Mouse (Mus musculus): ENCODE data around the gene Ankrd11.
A peak's percentile ranks its signal among the peaks of the same experiment; 100 is the strongest.
"Not testable (repeated sequence)": the region's sequence is repeated elsewhere in the genome, so short reads cannot be mapped to it uniquely, and the experiment has no call there.

Ankrd11 gene

DNA sequence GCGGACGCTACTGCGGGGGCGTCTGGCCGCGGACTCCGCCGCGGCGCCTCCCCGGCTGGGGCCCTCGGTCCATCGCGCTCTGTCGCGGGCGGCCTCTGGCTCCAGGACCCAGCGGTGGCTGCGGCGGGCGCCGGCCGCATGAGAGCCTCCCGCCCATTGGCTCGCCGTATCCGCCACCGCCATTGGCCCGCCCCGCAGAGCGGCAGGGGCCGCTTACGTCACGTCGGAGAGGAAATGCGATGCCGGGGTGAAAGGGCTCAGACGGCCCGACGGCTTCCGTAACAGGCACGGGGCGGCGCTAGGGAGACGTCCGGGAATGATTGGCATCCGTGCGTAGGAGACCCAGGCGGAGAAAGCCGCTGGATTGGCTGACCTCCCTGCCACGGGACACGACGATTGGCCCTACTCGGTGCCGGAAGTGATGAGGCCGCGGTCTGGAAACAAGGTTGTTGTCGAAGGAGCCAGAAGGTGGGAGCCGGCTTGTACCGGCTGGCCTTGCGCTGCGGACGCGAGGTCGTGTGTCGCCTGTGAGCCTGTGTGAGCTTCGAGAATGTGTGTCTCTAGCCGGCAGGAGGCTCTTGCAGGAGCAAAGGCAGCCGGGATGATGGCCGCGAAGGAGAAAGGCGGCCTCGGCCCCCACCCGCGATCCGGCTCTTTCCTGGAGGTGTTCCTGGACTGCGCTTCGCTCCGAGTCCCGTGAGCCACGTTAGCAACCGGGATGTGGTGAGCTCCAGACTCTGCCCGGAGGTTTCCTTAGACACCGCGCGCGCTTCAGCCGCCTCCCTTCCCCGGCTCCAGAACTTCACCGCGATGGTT, at the start of gene Ankrd11:
TSS of gene Ankrd11 (minus strand) at position 120 of the 816 bp plus-strand sequence.
- peak; percentile 97 for DNase-seq

DNA sequence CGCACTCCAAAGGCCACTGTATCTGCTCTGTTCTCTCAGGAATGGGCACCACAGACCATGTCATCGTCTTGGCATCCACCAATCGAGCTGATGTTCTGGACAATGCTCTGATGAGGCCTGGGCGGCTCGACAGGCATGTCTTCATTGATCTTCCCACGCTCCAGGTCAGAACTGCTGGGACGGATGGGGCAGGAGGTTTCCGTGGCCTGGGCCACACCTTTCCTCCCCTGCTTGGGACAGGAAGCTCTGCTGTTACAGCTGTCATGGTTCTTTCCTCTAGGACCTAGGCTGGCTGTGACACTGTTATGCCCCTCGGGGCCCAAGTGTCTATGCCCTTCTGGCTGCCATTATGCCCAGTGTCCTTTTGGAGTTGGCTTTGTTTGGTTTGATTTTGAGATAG, 45.2 kb upstream of the Ankrd11 start:
- DNase-seq, result no peak

DNA sequence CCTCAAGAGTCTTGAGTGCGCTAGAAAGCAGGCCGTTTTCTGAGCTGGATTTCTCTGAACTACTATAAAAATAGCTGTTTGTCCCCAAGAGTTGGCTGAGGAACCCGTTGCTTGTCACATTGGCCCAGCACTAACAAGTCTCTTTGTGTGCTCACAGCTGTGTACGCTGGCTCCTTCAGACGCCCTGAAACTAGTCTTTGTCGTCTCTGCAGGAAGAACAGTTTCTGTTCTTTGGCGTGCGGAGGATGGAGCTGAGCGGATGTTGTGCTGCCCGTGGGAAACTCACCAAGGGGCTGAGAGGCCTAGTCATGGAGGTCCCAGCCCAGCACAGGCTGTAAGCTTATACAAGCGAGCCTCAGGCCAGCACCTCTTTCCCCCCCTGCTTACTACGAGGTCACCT, 41.5 kb upstream of the Ankrd11 start:
- DNase-seq, result no peak

DNA sequence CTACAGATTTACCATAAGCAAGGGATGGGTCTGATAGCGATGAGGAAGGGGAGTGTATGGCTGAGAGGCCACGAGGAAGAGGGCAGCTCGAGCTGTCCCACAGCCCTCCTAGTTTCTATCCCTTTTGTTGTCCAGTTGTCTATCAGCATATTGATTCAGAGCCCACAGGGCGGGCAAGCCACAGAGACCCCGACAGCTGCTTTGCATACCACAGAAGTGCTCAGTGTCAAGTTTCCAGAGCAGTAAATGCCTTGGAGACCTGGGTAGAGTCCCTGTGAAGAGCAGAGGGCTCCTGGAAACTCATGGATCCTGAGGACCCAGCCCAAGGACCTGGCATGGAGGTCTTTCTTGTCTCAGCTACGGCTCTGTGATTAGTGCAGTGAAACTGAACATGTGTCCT, 40.9 kb upstream of the Ankrd11 start:
- DNase-seq, result no peak

DNA sequence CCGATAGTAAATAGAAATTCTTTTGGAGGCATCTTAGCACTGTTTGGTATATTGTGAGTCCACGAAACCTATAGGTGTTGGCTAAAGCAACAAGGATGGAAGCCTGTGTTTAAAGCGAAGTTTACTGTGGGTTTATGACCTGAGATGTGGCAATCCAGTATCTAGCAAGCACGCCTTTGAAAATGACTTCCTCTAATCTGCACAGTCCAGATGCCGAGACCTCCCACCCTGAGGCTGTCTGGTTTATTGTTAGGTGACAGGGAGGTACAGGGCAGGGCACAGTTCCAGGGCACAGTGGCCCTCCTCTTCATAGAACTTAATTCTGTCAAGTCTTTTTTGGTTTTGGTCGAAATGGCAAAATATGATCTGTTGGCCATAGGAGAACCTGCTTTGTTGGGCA, 35.1 kb upstream of the Ankrd11 start:
- no peak for DNase-seq

DNA sequence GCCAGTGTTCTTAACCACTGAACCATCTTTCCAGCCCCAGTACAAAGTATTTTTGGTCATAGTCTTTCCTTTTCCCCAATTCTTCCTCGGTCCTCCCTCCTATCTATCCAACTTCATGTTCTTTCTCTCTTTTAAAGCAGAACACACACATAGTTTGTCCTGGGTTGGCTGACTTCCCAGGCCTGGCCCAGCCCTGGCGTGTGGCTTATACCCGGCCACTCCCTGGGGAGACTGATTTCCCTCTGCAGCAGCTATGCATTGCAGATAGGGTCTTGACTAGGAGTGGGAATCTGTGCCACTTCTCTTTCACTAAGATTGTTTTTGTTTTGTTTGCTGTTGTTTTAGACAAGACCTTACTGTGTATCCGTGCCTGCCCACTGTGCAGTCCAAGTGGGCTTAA, 29.1 kb upstream of the Ankrd11 start:
- no peak for DNase-seq

DNA sequence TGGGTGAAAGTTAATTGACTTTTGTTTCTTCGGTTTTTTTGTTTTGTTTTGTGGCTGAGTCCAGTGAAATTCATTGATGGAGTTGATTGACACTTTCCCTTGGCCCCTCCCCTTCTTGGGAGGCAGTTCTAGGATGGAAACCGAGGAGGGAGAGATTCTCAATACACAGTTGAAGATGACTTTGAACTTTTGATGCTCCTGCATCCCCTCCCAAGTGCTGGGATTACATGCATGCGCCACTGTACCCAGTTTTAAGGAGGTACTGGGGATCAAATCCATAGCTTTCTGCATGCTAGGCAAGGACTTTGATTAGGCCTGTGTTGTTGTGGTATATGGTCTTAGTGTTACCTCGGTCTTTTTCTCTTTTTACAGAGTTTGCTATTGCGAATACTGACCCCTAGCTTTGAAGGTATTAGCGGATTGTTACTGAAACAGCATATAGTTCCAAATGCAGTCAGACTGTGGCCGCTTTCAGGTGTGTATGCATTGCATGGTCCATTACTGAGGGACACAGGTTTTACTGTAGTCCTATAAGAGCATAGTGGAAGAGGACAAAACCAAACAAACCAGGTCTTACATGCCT, 24.1 kb upstream of the Ankrd11 start:
- no peak for DNase-seq

DNA sequence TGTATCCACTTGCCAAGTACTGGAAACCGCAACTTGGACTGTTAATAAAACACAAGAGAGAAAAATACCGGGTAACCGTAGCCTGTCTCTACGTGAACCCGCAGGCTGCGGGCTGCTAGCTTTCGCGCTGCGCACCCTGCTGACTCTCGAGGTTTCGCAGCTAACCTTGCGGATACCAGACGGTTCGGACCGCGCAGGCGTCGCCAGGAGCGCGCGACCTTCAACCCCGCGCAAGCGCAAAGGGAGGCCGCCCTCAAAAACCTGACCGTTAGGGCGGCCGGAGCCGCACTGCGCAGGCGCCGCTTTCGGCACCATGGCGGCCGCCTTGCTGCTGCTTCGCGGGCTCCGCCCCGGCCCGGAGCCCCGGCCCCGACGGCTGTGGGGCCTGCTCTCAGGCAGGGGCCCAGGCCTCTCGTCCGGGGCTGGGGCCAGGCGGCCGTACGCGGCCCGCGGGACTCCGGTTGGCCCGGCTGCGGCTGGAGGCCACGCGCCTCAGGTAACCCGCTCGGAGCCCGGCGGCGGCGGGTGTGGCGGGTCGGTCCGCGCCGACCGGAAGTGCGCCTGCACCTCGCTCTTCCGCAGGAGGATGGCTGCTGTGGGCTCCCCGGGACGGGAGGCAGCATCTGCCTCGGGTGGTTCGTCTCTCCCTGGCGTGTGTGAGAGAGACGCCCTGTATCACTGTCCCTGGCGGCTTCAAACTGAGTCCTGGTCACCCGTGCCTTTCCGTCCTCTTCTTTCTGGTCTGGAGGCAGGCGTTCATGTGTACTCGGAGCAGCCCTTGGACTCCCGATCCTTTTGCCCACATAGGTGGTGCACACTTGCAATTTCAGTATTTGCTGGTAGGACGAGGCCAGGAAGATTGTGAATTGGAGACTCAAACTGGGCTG, 23.4 kb upstream of the Ankrd11 start:
- DNase-seq, result peak; percentile 97

DNA sequence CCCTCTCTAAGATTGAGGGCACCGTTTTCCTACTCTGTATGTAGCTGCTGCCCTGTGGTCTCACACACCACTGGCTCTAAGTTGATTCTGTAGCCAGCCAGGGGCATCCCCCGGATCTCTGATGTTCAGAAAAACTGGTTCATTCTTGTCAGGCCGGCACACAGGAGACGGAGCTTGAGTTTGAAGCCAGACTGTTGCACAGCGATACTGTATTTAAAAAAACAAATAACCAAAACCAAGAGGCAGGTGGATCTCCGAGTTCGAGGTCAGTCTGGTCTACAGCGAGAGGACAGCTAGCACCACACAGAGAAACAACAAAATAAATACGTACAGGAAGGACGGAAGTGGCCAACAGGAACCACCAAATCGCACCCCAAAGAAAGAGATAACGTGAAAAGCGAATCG, 22.7 kb upstream of the Ankrd11 start:
- peak; percentile 50 for DNase-seq

DNA sequence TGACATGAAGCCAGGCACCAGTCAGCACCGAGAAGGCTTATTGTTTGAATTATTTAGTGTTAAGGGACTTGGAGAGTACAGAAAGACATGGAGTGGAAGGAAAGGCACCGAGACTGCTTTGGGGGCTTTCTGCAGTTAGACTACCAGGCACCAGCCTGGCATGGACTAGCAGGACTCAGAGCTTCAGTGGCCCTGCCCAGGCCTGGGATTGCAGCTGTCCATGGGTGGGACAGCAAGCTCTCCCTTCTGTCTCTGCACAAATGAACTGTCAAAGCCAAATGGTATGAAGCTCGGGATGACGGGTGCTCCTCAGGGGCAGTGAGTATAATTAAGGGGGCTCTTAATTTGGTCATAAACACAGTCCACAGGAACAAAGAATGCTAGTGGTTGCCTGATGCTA, 22.0 kb upstream of the Ankrd11 start:
- DNase-seq, result no peak

DNA sequence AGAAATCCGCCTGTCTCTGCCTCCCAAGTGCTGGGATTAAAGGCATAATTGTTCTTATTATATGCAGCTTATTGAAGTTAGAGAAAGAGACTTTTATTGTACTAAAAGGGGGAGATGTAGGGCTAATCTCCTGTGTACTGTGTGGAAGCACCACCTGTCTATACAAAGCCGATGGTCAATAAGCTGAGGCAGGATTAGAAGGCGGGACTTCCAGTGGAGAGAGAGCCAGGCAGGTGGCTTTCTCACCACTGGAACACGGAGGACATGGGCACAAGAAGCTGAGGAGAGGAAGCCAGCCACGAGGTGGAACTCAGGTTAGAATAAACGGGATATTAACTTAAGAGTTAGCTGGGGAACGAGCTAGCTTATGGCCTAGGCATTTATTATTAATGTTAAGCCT, 20.6 kb upstream of the Ankrd11 start, which contains the start of gene Spg7:
TSS of gene Spg7 (plus strand) at position 222 of the 400 bp plus-strand sequence.
- no peak for DNase-seq

DNA sequence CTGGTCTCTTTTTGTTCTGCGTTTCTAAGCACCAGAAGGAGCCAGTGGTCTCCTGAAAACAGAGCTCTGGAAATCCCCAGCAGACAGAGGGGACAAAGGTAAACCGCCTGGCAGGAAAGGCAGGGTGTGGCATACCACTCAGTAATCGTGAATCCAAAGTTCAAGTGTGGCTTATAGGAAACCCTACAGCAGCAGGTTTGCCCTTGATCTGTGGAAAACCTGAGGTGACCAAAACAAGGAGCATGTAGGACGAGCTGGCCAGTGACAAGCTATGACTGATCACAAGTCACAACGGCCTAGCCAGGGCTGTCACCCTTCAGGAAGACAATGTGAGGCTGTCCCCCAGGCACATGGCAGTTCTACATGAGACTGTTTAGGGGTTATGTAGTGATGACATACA, 9.4 kb upstream of the Ankrd11 start:
- no peak for DNase-seq

DNA sequence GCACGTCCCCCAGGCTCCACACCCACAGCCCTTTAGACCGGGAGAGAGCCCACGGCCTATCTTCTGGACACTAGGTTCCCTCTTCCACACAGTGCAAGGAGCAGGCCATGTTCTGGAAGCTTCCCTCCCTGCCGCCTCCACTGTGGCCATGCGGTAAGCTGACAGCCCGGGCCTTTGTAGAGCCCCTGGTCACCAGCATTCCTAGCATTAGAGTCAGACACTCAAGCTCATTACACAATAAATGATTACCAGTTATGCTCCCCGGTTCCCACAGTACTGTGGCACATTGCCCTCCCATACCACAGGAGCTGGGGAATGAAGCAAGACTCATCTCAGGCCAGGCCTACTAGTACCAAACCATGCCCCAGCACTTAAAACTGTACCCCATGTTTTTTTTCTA, 6.3 kb upstream of the Ankrd11 start:
- peak; percentile 4 for DNase-seq

DNA sequence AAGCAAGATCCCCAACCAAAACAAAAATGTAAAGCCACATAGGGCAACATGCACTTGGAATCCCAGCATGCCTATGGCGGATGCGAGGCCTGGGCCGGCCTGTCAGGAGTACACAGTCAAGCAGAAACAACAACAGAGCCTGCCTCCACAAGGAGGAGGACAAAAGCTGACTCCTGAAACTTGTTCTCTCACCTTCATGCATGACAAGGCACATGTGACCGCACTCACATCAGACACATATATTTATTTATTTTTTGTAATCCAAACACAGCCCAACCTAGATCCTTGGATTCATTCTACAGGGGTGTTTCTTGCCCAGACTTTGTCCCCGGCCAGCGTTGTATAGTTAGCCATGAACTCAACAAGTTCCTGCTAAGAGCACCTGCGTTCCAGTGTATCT, 5.8 kb upstream of the Ankrd11 start:
- DNase-seq, result peak; percentile 4

DNA sequence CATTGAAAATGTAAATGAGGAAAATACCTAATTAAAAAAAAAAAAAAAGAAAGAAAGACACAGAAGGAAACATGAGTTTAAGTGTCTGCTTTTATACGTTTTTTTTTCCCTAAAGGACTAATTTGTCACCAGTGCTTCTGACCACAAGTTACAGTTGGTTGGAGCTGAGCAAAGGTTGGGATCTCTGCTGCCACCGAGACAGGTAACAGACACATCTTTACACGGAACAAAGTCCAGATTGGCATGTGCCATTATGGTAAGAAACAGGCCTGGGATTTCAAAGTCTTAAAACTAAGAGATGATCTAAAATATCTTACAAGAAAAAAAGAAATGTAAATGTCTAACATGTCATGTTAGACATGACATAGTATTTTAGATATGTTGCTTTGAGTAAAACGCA, 4.6 kb upstream of the Ankrd11 start:
- DNase-seq, result no peak

DNA sequence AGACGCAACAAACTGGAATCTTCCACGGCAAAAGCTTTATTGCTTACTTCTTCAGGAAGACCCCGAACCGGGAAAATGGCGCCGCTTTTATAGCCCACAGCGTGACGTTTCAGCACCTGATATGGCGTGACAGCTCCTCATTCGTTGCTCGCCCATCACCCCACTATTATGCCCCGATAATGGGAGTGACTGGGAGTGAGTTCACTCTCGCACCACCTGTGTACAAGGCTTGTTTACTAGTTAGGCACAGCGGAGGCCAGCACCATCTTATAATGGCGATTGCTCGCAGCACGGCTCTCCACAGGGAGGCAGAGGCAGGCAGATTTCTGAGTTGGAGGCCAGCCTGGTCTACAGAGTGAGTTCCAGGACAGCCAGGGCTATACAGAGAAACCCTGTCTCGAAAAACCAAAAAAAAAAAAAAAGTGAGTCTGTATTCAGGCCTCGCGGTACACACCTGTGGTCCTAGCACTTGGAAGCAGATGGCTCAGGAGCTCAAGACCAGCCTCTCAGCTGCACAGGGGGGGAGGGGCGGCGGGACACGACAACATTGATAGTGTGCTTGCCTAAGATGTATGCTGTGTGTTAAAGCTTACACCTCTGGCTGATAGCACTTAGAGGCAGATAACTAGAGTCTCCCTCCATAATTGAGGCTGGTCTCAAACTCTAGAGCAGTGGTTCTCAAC, 2.8 kb upstream of the Ankrd11 start:
- DNase-seq, result not testable (repeated sequence)

DNA sequence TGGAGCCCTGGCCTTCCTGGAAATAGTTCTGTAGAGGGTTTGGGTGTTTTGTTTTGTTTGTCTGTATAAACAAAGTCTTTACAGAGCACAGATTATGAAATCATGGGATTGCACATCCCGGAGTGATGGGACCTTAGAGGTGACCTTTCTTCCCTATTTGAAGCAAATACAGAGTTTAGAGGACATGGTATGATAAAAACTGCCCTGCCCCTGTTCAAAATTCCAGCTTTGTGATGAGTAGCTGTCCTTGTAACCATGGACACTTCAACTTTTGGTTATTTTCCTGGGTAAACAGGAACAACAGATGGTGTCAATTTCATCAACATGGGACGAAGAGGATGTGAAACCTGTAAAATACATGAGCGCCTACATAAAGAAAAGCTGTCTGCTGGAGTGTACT, 1.9 kb upstream of the Ankrd11 start:
- no peak for DNase-seq

DNA sequence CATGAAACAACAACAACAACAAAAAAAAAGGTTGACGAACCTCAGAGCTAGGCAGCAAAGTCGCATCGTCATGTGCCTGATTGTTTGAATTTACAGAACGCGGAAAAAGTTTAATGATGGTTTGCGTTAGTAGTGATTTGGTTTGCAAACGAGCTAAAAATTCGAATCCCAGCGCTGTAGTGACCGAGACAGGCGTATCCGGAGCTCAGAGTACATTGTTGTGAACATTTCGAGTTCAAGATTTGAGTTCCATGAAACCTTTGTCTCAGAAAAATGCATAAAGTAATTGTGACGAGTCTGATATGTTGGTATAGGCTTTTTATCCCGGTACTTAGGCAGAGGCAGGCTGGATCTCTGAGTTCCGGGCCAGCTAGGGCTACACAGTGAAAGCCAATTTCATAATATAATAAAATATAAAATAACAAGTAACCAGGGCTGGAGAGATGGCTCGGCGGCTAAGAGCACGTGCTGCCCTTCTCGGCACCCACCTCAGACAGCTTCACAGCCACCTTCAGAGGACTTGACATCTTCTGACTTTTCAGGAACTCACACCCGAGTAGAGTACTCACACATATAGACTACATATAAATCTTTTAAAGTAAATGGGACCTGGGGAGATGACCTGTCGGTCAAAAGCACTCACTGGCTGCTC, 1.0 kb upstream of the Ankrd11 start:
- DNase-seq, result no peak

DNA sequence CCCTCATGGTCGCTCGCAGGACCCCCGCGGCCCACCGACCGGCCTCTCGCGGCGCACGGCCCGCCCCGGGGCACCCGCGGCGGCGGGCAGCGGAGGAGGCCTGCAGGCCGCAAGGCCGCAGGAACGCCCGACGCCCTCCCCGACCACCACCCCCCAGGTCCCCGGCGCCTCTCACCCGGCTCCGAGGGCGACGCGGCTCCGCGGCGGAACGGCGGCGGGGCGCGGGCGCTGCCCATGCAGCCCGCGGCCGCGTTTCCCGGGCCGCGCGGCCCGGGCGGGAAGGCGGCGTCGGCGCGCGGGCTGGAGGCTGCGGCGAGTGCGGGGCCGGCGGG, 337 bp downstream of the Ankrd11 start:
- DNase-seq, result no peak

DNA sequence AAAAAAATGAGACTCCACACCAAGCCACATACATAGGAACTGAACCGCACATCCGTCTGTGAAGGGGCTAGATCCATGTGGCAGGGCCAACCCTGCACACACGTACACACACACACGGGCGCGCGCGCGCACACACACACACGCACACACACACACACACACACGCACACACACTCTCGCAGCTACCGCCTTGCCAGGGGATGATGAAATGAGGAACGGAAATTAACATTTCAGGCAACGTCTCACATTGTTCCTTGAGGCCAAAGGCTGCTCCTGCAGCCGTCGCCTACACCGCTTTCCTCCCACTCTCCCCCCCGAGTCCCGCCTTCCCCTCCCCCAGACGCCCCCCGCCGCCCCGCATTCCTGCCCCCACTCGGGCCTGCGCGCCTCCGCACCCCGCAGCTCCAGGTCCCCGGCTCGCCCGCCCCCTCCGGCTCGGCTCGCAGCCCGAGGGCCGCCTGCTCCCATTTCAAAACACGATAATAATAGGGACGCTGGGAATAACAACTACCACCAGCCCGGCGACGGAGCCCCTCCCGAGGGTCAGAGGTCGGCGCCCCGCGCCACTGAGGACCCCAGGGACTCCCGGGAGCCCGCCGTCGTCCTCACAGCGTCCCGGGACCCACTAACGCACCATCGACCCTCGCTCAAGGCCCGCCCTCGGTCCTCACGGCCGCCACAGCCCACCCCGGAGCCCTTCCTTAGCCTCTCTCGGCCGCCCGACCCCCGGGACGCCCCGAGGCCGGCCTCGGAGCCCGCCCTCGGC, 886 bp downstream of the Ankrd11 start:
- peak; percentile 76 for DNase-seq

DNA sequence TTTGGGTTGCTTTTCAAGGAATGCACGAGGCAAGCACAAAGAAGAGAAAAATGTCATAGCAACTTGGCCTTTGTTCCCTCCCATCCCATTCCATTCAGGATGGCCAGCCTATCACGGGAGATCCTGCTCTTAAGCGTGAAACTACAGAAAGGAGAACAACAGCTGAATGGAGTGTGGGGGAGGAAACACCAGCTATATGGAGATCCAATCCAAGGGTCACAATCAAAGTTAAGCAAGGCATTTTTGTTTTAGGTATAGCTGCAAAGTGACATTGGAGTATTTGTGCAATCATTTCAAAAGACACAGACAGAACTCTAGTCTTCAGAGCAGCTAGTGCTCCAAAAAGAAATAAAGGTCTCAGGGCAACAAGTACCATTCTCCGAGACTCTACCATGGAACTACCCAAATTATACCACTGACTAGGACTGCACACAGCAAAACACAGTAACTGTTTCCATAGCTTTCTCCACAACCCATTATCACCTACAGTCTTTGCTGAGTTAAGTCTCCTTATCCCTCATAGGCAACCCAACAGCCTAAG, 1.9 kb downstream of the Ankrd11 start:
- peak; percentile 12 for DNase-seq

Measured in thymus, postnatal 4 days (tissue).